Mouse (Mus musculus) liver, embryonic 14.5 days (tissue): ENCODE measurements around the gene Mccc1.

ENCODE experiments used
- CTCF ChIP-seq: IDR thresholded peaks from 2 replicates; pipeline ENCODE4 v1.5.1; 2016; ENCODE audit warnings: antibody characterized with exemption, low read depth, control low read depth
- EP300 ChIP-seq: IDR thresholded peaks from 2 replicates; pipeline ENCODE4 v1.6.1; 2016; ENCODE audit warnings: antibody characterized with exemption, low read depth

- TF ChIP-seq CTCF (no peak), EP300 (no peak)
Observed at GRCm38 (mm10) chr3:35933405-35933777, 67.1 kb downstream of the Mccc1 start.
